Mouse (Mus musculus) stomach, postnatal 0 days (tissue): Measurements from ENCODE around the gene Rtbdn. TPM values are rescaled to one million over a fixed set of nuclear protein-coding genes. Genes with fewer than 3 reads are reported as not detected.

Experiments
- ATAC-seq: fragments of 200-750 bp; cut with Nextera tagmentation; 2 replicates; pipeline ENCODE4 v1.8.0; 2017; ENCODE audit not compliant: low FRiP score, low TSS enrichment
- DNase-seq: peaks from one replicate; pipeline ENCODE4 v3.0.0-alpha.2; 2016; ENCODE audit warnings: low spot score
- H3K27ac ChIP-seq: fragments of 300-500 bp; sonication (generic); replicated peaks from 2 replicates; pipeline ENCODE4 v1.5.1; 2014; ENCODE audit warnings: mild to moderate bottlenecking, control low read depth
- H3K27me3 ChIP-seq: fragments of 300-500 bp; sonication (generic); 2 replicates; pipeline ENCODE4 v1.6.1; 2014; ENCODE audit warnings: low read length; ENCODE audit not compliant: control insufficient read depth, insufficient read depth
- H3K36me3 ChIP-seq: fragments of 300-500 bp; sonication (generic); 2 replicates; pipeline ENCODE4 v1.6.1; 2014; ENCODE audit warnings: low read length, mixed read lengths; ENCODE audit not compliant: control insufficient read depth, insufficient read depth
- H3K4me1 ChIP-seq: fragments of 300-500 bp; sonication (generic); replicated peaks from 2 replicates; pipeline ENCODE4 v1.6.1; 2014; ENCODE audit warnings: antibody characterized with exemption; ENCODE audit not compliant: control insufficient read depth, insufficient read depth
- H3K4me2 ChIP-seq: fragments of 300-500 bp; sonication (generic); replicated peaks from 2 replicates; pipeline ENCODE4 v1.6.1; 2014; ENCODE audit warnings: low read depth, mild to moderate bottlenecking, control low read depth, moderate library complexity
- H3K4me3 ChIP-seq: fragments of 300-500 bp; sonication (generic); 2 replicates; pipeline ENCODE4 v1.5.1; 2014; ENCODE audit warnings: low read depth, low read length, control low read depth
- H3K9ac ChIP-seq: fragments of 300-500 bp; sonication (generic); 2 replicates; pipeline ENCODE4 v1.6.1; 2014; ENCODE audit warnings: mild to moderate bottlenecking, low read length, control low read depth, mixed read lengths
- H3K9me3 ChIP-seq: fragments of 300-500 bp; sonication (generic); 2 replicates; pipeline ENCODE4 v1.6.1; 2016; ENCODE audit warnings: low read length; ENCODE audit not compliant: control insufficient read depth
- CTCF ChIP-seq: IDR thresholded peaks from 2 replicates; pipeline ENCODE4 v1.5.1; 2016; ENCODE audit warnings: antibody characterized with exemption, low read depth, mild to moderate bottlenecking, moderate library complexity
- EP300 ChIP-seq: optimal IDR thresholded peaks from 2 replicates; pipeline ENCODE3; 2016; ENCODE audit warnings: antibody characterized with exemption
- WGBS: fragments of 180-500 bp; shearing (Covaris S2); extraction: QIAGEN DNeasy Blood & Tissue Kit; methylation state at CpG from one replicate; pipeline ENCODE4 v1.1.7; 2014; 5-methylcytosine and 5-hydroxymethylcytosine counted together
- polyA plus RNA-seq: library from polyadenylated mRNA; unstranded; fragments of >200 nt; fragmentation: Nextera tagmentation; extraction: Ambion mirVana; gene quantifications from 2 replicates; pipeline ENCODE4 v1.2.1, GENCODE M21; 2015

Rtbdn gene
- polyA plus RNA-seq, 1 experiment from 2014 or later = 0.05 TPM

- no peak for DNase-seq
- 6% methylated on average over 14 of the region's 14 CpGs for WGBS
- Histone ChIP-seq H3K36me3 (no peaks in the 10 kb centered on the region), H3K9ac (no peak overlapping the region), H3K4me1 (0 out of 2 replicates have a peak, but pooled peaks cover 2% of the 10 kb centered on the region), H3K4me2 (no peak overlapping the region), H3K27ac (no peak overlapping the region), H3K4me3 (no peak overlapping the region), H3K9me3 (no peaks in the 10 kb centered on the region), H3K27me3 (peaks cover 15% of the 10 kb centered on the region; the same call in 1 of the 2 replicates)
- peak; percentile 27; the same call in 1 of the 2 replicates for ATAC-seq
- TF ChIP-seq EP300 = no peak
- TF ChIP-seq CTCF = no peak
Observed at GRCm38 (mm10) chr8:84935489-84935888, 11.3 kb upstream of the Rtbdn start.

- no peak overlapping the region for H3K9ac ChIP-seq
- TF ChIP-seq EP300 = no peak
- no peak for TF ChIP-seq CTCF
- H3K36me3 ChIP-seq = no peaks in the 10 kb centered on the region
- H3K4me2 ChIP-seq = peak overlapping the region; percentile 58
- H3K9me3 ChIP-seq = no peaks in the 10 kb centered on the region
- H3K27ac ChIP-seq = no peak overlapping the region
- H3K4me1 ChIP-seq = 0 out of 2 replicates have a peak, but pooled peaks cover 2% of the 10 kb centered on the region
- WGBS = 21% methylated on average over 22 of the region's 23 CpGs
- ATAC-seq (no peak), DNase-seq (no peak)
- H3K27me3 ChIP-seq = peaks cover 15% of the 10 kb centered on the region; the same call in 1 of the 2 replicates
- H3K4me3 ChIP-seq = peak overlapping the region; percentile 36
Observed at GRCm38 (mm10) chr8:84936041-84936961, 10.5 kb upstream of the Rtbdn start.

GRCm38 (mm10) chr8:84936962-84937546 lies 9.7 kb upstream of the Rtbdn start, which contains the start of gene Mast1:
Gene Mast1, minus strand, starts transcription at chr8:84937359.
- Histone ChIP-seq H3K4me3 (peak within 1 kb of the TSS; percentile 36), H3K4me2 (peak within 1 kb of the TSS; percentile 58), H3K4me1 (0 out of 2 replicates have a peak, but pooled peaks cover 2% of the 10 kb centered on the region), H3K9ac (no peak within 1 kb of the TSS; the same call in 1 of the 2 replicates), H3K27me3 (peaks cover 15% of the 10 kb centered on the region; the same call in 1 of the 2 replicates), H3K36me3 (no peaks in the 10 kb centered on the region), H3K9me3 (no peaks in the 10 kb centered on the region), H3K27ac (no peak within 1 kb of the TSS)
- peak; percentile 68 for TF ChIP-seq CTCF
- TF ChIP-seq EP300 = no peak
- under 1% methylated on average over 49 of the region's 50 CpGs for whole genome bisulfite sequencing
- ATAC-seq = peak; percentile 65
- DNase-seq = peak; percentile 85

GRCm38 (mm10) chr8:84937620-84938485 lies 8.9 kb upstream of the Rtbdn start:
- Histone ChIP-seq H3K27me3 (peaks cover 15% of the 10 kb centered on the region; the same call in 1 of the 2 replicates), H3K4me3 (no peak overlapping the region), H3K36me3 (no peaks in the 10 kb centered on the region), H3K4me2 (peak overlapping the region; percentile 58; the same call in 1 of the 2 replicates), H3K9me3 (no peaks in the 10 kb centered on the region), H3K4me1 (0 out of 2 replicates have a peak, but pooled peaks cover 2% of the 10 kb centered on the region), H3K27ac (no peak overlapping the region), H3K9ac (no peak overlapping the region)
- no peak for DNase-seq
- WGBS = 59% methylated on average over 12 of the region's 13 CpGs
- TF ChIP-seq EP300 = no peak
- TF ChIP-seq CTCF = no peak
- no peak for ATAC-seq

GRCm38 (mm10) chr8:84943699-84944098 lies 3.1 kb upstream of the Rtbdn start:
- peaks cover 15% of the 10 kb centered on the region; the same call in 1 of the 2 replicates for H3K27me3 ChIP-seq
- 24% methylated on average over 4 of the region's 4 CpGs for WGBS
- no peaks in the 10 kb centered on the region for H3K36me3 ChIP-seq
- H3K4me3 ChIP-seq = no peak overlapping the region
- H3K9ac ChIP-seq = no peak overlapping the region
- H3K9me3 ChIP-seq = no peaks in the 10 kb centered on the region
- no peak for DNase-seq
- no peak for ATAC-seq
- H3K4me1 ChIP-seq = no peaks in the 10 kb centered on the region
- no peak overlapping the region for H3K4me2 ChIP-seq
- no peak overlapping the region for H3K27ac ChIP-seq
- no peak for TF ChIP-seq EP300
- TF ChIP-seq CTCF = no peak
